Mouse (Mus musculus): ENCODE results near the gene Rarb. TPM values are rescaled to one million over a fixed set of nuclear protein-coding genes. Genes with fewer than 3 reads are reported as not detected.

The Rarb gene
- under 1 TPM in 1 of 26 experiments, not detected in 25; 0.66 TPM for total RNA-seq (2018; cell fraction: chromatin; rRNA removed)
- not detected for total RNA-seq (2018; cell fraction: cytosol; rRNA removed)
- total RNA-seq (2018; cell fraction: nucleus; rRNA removed): not detected
- polyA plus RNA-seq (2018): not detected in 3 replicates

DNA sequence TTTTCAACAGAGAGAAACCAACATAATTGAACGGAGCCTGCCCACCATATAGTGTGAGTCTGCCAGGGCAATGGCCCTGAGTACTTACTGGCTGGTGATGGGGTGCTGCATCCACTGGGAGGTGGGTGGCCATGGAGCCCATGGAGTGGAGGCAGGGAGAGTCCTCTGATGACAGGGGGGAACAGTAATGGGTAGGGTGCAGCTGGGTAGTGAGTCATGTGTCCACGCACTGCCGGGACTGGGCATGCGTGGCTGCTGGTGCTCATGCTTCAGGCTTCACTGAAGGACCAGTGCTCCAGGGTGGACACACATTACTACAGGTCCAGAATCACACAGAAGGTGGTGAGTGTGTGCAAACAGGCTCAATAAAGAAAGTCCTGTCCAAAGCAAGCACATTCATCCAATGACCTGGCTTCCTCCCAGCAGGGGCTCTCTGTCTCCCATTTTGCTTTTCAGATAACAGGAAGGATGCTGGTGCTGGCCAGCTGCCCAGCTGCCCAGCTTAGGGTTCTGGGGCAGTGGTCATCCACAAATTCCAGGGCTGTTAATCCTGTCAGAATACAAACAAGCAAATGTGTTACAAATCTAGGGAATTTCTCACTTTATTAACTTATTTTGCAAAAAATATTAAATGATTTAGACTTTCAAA lies at the start of gene Rarb:
Rarb (minus strand) TSS at position 555 of the 649 bp plus-strand sequence.
- no peak within 1 kb of the TSS for H3K4me3 ChIP-seq (ENCODE audit: inconsistent target)
- H3K27ac ChIP-seq: no peak within 1 kb of the TSS
- no peaks in the 10 kb centered on the region for H3K36me3 ChIP-seq (ENCODE audit: inconsistent target)
- 94% methylated on average over 4 of the region's 4 CpGs for WGBS (ENCODE audit: missing documents)
- H3K79me2 ChIP-seq (ENCODE audit: inconsistent target): no peaks in the 10 kb centered on the region

DNA sequence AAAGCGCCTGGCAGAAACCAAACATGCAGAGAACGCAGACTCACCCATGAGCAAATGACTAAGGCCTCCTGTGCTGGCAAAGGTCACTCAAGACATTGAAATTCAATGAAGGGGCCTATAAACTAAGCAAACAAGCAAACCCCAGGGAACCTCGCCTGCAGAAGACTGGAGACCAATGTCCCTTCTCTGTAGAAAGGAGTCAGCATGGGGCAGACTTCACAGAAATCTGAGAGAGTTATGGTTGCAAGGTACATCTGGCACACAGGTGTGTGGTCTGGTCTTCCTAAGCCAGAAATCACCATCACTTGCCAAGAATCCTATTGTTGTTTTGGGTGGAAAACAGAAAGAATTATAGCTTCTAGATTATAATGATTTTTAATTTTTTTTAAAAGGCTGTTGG lies 23.1 kb upstream of the Rarb start:
- no peaks in the 10 kb centered on the region for H3K79me2 ChIP-seq (ENCODE audit: inconsistent target)
- H3K27ac ChIP-seq: no peak overlapping the region
- WGBS (ENCODE audit: missing documents): 88% methylated on average over 3 of the region's 3 CpGs

DNA sequence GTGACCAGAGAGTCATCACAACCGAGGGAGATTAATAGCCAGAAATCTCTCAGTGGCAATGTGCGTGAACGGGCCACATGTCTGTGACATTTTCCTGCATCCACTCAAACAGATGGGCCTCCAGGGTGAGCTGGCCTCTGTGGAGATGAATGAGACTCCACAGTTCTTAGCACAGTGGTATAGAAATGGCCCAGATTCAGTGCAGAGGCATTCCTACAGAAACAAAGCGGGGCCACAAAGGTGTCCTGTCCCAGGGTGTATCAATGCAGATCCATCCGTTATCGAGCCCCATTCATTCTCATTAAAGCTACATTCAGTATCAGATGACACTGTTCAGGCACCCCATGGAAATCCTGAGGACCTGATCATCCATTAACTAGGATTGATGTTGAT lies 22.6 kb upstream of the Rarb start:
- WGBS (ENCODE audit: missing documents): 98% methylated on average over 6 of the region's 6 CpGs
- no peak overlapping the region for H3K27ac ChIP-seq
- H3K36me3 ChIP-seq (ENCODE audit: inconsistent target): no peaks in the 10 kb centered on the region
- H3K79me2 ChIP-seq (ENCODE audit: inconsistent target): no peaks in the 10 kb centered on the region
- no peak overlapping the region for H3K4me3 ChIP-seq (ENCODE audit: inconsistent target)

More for the DNA sequence above, 23.1 kb upstream of the Rarb start:
- Histone ChIP-seq H3K36me3 (ENCODE audit: inconsistent target) (no peaks in the 10 kb centered on the region), H3K4me3 (ENCODE audit: inconsistent target) (no peak overlapping the region)

DNA sequence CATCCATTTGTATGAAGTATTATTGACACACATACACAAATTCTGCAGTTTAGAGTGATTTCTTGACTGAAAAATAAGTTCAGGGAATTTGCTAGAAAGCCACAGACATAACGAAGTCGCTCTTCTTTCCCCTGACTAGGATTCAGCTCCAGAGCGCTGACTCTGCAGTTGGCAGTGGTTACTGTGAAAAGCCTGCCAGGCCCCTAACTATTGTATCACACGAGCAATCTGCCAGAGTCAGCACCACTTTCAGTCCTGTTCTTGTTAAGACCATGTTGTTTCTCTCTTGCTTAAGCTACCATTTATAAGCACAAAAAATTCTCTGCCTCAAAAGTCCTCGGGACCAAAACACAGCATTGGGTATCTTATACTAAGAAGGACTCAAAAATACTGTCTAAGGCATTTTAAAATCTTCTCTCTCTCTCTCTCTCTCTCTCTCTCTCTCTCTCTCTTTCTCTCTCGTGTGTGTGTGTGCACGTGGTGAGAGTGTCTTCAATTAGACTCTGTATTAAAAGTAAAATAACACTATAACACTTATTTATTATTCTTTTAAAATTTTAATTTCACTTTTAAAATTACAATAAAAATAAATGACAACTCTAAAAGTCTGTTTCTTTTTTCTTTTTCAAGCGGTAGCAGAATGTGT lies 22.1 kb upstream of the Rarb start:
- Histone ChIP-seq H3K79me2 (ENCODE audit: inconsistent target) (no peaks in the 10 kb centered on the region), H3K4me3 (ENCODE audit: inconsistent target) (no peak overlapping the region), H3K27ac (no peak overlapping the region), H3K36me3 (ENCODE audit: inconsistent target) (no peaks in the 10 kb centered on the region)
- 87% methylated on average over 8 of the region's 8 CpGs for WGBS (ENCODE audit: missing documents)

DNA sequence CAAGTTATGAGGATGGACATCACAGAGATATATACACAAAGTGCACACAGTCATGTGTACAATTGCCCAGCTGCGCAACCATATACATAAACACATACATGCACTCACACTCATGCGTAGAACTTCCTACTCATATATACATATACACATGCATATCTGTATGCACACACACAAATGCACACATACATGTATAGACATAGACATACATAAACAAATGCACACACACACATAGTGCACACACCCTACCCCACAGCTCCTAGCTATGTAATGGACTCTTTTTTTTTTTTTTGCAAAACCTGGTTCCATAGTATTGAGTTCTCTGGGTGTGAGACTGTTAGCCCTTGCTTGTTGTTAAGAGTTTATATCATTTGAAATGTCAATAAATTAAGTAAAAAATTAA lies 21.2 kb upstream of the Rarb start:
- Histone ChIP-seq H3K36me3 (ENCODE audit: inconsistent target) (no peaks in the 10 kb centered on the region), H3K27ac (no peak overlapping the region), H3K79me2 (ENCODE audit: inconsistent target) (no peaks in the 10 kb centered on the region), H3K4me3 (ENCODE audit: inconsistent target) (no peak overlapping the region)
- 90% methylated on average over 2 of the region's 2 CpGs for WGBS (ENCODE audit: missing documents)

DNA sequence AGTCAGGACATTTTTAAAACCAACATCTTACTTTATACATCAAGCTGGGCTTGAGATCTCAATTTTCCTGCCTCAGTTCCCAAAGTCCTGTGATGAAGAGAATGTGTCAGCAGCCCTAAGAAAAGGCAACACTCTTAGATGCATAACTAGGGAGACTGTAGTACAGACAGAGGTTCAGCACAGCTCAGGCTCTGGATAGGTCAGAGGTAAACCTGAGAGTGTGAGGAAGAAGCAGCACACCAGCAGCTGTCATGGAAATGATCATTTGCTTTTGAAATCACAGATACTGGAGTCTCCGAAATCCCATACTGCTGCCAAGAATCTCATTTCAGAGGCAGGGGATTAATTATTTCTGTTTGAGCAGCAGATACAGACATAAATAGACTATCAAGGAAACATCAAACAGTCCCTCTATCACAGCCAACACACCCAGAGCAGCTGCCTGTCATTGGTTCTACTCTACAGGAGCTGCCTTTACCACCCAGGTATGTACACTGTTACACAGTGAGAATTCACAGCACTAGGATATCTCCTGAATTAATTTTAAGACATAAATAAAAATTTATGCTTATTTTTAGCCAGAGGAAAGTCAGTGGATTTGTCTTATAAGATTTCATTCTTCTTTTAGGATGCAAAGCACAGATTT lies 3.7 kb downstream of the Rarb start:
- Histone ChIP-seq H3K27ac (no peak overlapping the region), H3K36me3 (ENCODE audit: inconsistent target) (no peaks in the 10 kb centered on the region), H3K4me3 (ENCODE audit: inconsistent target) (no peak overlapping the region), H3K79me2 (ENCODE audit: inconsistent target) (no peaks in the 10 kb centered on the region)
- 94% methylated on average over 1 of the region's 1 CpGs for WGBS (ENCODE audit: missing documents)

DNA sequence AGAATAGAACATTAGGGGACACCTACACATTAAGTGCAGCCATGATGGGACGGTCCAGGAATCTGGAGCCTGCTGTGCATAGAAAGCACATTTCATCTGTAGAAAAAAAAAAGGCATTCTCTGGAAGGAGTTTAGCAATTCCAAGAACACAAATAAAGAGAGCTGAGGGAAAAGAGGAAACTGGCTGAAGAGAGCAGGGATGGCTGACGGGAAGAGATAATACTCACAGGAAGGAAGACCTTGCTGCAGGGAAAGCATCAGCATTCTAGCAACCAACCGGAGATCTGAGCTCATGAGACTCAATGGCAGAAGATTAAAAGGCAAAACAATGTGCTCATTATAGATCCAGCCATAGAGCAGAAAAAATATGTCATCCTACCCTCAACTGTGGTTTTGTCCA lies 12.8 kb downstream of the Rarb start:
- Histone ChIP-seq H3K4me3 (ENCODE audit: inconsistent target) (no peak overlapping the region), H3K36me3 (ENCODE audit: inconsistent target) (no peaks in the 10 kb centered on the region), H3K79me2 (ENCODE audit: inconsistent target) (no peaks in the 10 kb centered on the region), H3K27ac (no peak overlapping the region)
- WGBS (ENCODE audit: missing documents): 78% methylated on average over 3 of the region's 3 CpGs

DNA sequence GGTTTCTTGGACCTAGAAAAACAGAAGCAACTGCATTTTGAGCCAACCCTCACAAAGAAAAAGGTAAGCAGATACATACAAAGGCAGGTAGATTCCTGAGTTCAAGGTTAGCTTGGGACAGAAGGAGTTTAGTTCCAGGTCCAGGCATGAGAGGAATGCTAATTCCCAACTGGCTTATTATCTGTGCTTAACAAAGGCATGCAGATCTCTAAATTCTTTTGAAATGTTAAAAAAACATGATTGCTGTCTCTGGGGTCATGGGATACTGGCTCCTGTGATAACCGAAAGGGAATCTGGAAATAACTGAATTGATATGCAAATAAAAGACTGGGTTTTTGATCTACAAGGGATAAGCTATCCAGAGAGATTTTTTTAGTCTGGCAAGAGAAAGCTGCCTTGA lies 28.8 kb downstream of the Rarb start:
- Histone ChIP-seq H3K36me3 (ENCODE audit: inconsistent target) (no peaks in the 10 kb centered on the region), H3K79me2 (ENCODE audit: inconsistent target) (no peaks in the 10 kb centered on the region), H3K27ac (no peak overlapping the region), H3K4me3 (ENCODE audit: inconsistent target) (no peak overlapping the region)
- WGBS (ENCODE audit: missing documents): 71% methylated on average over 1 of the region's 1 CpGs

DNA sequence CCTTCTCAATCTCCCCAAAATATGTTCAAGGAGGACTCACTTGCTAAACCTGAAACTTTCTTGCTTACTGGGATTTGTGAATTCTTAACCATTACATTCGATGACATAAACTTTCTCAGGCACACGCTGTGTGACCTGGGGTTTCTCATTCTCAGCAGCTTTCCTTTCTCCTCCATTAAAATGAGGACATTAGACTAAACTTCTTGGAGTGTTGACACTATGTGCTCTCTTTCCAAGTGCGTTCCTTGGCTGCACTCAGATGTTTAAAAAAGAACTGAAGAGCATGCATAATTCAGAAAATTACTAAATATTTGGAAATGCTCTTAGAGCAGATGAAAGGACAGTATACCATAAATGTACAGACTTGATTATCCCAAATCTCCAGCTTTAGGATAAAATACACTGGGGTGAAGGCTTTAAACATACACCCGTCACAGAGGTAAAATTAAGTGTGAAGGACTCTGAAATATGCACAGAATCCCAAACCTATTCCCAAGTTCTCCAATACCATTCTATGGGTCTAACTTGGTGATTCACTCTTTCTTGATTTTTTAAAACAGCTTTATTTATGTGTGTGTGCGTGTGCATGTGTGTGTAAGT lies 36.9 kb downstream of the Rarb start:
- 91% methylated on average over 5 of the region's 5 CpGs for WGBS (ENCODE audit: missing documents)
- no peaks in the 10 kb centered on the region for H3K36me3 ChIP-seq (ENCODE audit: inconsistent target)
- H3K4me3 ChIP-seq (ENCODE audit: inconsistent target): no peak overlapping the region
- no peak overlapping the region for H3K27ac ChIP-seq
- no peaks in the 10 kb centered on the region for H3K79me2 ChIP-seq (ENCODE audit: inconsistent target)

DNA sequence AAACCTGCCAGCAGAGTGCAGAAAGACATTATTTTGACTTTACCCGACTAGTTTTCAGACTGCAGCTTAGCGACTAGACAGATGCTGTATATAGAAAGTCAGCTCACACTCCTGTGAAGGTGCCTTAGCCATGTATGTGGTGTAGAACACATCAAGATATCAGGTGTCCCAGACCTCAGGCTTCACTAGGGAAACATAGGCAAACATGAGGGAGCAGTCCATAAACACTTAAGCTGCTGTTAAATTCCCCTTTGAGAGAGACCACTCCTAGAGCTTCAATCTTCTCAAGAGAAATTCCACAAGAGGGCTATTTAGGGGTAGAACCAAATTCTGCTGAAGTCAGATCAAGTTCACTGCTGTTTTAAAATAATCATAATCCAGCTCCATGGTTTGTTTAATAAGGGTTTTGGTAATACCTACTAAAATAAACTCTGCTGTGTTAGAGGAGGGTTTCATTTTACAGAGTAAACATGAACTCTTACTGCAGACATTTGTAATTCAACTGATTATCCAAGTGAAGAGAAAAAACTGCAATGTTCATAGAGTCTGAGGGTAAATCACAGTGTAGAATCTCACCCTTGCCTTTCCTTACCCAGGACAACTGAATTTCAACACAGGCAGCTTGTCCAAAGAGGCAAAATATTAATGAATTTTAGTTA lies 42.1 kb downstream of the Rarb start:
- 90% methylated on average over 2 of the region's 2 CpGs for WGBS (ENCODE audit: missing documents)
- Histone ChIP-seq H3K79me2 (ENCODE audit: inconsistent target) (no peaks in the 10 kb centered on the region), H3K4me3 (ENCODE audit: inconsistent target) (no peak overlapping the region), H3K36me3 (ENCODE audit: inconsistent target) (no peaks in the 10 kb centered on the region), H3K27ac (no peak overlapping the region)

DNA sequence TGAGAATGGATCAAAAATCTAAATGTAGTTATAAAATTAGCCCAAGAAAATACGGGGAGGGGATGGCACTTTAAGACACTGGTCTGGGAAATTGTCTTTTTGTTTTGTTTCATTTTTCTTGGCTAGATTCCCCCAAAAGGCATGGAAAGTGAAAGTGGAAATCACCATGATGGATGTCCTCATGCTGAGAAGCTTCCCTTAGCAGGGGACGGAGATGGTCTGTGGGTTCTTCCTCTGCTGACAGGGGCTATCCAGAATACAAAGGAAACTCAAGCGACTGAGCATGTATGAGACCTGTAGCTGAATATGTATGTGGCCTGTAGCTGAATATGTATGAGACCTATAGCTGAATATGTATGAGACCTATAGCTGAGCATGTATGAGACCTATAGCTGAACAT lies 46.0 kb downstream of the Rarb start:
- no peak overlapping the region for H3K27ac ChIP-seq
- H3K4me3 ChIP-seq (ENCODE audit: inconsistent target): no peak overlapping the region
- H3K79me2 ChIP-seq (ENCODE audit: inconsistent target): no peaks in the 10 kb centered on the region
- no peaks in the 10 kb centered on the region for H3K36me3 ChIP-seq (ENCODE audit: inconsistent target)
- 29% methylated on average over 3 of the region's 3 CpGs for WGBS (ENCODE audit: missing documents)

DNA sequence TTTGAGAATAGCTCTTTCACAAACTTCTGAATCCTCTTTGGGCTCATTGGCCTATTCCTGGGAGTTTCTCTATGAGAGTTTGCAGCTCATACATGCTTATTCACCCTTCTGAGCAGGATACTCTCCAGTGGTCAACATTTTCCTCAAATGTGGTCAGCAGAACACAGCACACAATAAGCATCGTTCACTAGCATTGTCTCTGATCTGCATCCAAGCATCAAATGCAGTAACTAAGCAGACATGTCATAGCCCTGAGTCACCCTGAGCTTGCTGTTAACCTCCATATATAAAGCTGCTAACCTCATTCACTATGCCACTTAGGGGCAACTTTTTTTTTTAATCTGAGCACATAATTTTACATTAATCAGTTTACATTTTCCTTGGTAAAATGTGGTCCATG lies 53.1 kb downstream of the Rarb start:
- no peak overlapping the region for H3K4me3 ChIP-seq (ENCODE audit: inconsistent target)
- 95% methylated on average over 1 of the region's 1 CpGs for WGBS (ENCODE audit: missing documents)
- H3K27ac ChIP-seq: no peak overlapping the region
- H3K36me3 ChIP-seq (ENCODE audit: inconsistent target): no peaks in the 10 kb centered on the region
- no peaks in the 10 kb centered on the region for H3K79me2 ChIP-seq (ENCODE audit: inconsistent target)

DNA sequence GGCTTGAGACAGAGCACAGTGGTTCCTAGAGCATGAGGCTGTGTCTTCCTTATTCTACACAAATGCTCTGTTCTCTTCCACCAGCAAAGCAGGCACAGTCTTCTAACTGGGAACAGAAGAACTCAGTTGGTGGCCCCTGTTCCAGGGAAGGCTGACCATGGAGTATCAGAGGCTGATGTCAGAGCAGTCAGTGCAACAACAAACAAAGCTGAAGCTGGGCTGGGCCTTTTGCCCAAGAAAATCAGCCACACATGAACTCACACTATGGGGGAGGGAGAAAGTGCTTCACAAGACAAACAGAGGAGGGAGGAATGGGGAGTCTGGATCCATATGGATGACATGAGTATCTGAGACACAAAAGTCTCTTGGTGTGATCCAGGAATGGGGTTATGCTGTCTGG lies 56.2 kb downstream of the Rarb start:
- no peaks in the 10 kb centered on the region for H3K79me2 ChIP-seq (ENCODE audit: inconsistent target)
- no peaks in the 10 kb centered on the region for H3K36me3 ChIP-seq (ENCODE audit: inconsistent target)
- H3K27ac ChIP-seq: no peak overlapping the region
- no peak overlapping the region for H3K4me3 ChIP-seq (ENCODE audit: inconsistent target)

DNA sequence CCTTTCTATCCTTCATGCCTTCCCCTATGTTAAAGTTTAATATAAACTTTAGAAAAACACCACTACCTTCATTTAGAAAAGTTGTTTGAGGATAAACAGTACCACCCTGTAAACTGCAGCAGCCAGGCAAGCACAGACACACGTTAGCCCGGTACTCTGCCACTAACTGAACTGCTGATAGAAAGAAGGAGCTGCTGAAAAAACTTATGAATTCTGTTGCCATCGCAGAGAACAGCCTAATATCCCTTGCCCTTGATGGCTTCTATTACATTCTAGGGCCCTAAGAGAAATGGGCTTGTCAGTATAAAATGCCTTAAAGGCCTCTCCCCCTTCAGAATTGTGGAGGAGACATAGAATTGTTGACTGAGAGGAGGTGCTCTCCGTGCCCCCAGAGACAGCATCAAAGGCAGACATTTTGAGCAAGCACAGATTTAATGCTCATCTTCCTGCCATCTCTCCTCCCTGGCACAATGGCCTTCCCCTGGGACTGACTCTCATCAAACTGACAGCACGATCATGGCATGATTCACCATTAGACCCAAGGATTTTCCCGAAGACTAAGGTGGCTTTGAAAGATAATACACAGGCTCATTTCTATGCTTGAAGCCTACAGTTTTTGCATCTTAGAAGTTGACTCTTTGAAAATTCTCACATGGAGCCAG lies 60.1 kb downstream of the Rarb start:
- Histone ChIP-seq H3K36me3 (ENCODE audit: inconsistent target) (no peaks in the 10 kb centered on the region), H3K79me2 (ENCODE audit: inconsistent target) (no peaks in the 10 kb centered on the region), H3K4me3 (ENCODE audit: inconsistent target) (no peak overlapping the region), H3K27ac (no peak overlapping the region)
- 97% methylated on average over 6 of the region's 6 CpGs for WGBS (ENCODE audit: missing documents)
